10 mouse cellular contexts compared by ENCODE assay signal in genomic region chr3:108134701-108135100, GRCm38 (mm10). TPM values are rescaled to one million over a fixed set of nuclear protein-coding genes. Genes with fewer than 3 reads are reported as not detected.
DNase-seq lines count a peak whose midpoint lies in the region; ATAC-seq lines count a peak whose summit lies in the region.
"Had no signal": no experiment of that assay in that cellular context is flagged by ENCODE, and none has a peak within 500 bp of the region (broad histone marks: within the 10 kb centered on the region; RNA-seq: fewer than 3 reads in every experiment).

No protein-coding gene starts in this region.

- H3K27me3 ChIP-seq in forebrain, embryonic 13.5 days = no peaks in the 10 kb centered on the region
- H3K27me3 ChIP-seq in forebrain, embryonic 11.5 days (ENCODE audit: control insufficient read depth, insufficient read depth, low read length) = no peaks in the 10 kb centered on the region
- H3K27me3 ChIP-seq in midbrain, embryonic 12.5 days = no peaks in the 10 kb centered on the region
- no peaks in the 10 kb centered on the region for H3K27me3 ChIP-seq in kidney, embryonic 15.5 days

- no peaks in the 10 kb centered on the region for H3K9me3 ChIP-seq in forebrain, embryonic 13.5 days (replicated peaks)
- H3K9me3 ChIP-seq in forebrain, embryonic 11.5 days (ENCODE audit: control insufficient read depth, low read length) = no peaks in the 10 kb centered on the region
- 0 out of 2 replicates have a peak, but pooled peaks cover 2% of the 10 kb centered on the region for H3K9me3 ChIP-seq in midbrain, embryonic 12.5 days
- H3K9me3 ChIP-seq in kidney, embryonic 15.5 days (replicated peaks) = no peaks in the 10 kb centered on the region

- no peak overlapping the region for H3K4me3 ChIP-seq in forebrain, embryonic 13.5 days
- no peak overlapping the region for H3K4me3 ChIP-seq in forebrain, embryonic 11.5 days (ENCODE audit: low read depth, low read length)
- H3K4me3 ChIP-seq in midbrain, embryonic 12.5 days = no peak overlapping the region
- H3K4me3 ChIP-seq in kidney, embryonic 15.5 days (replicated peaks) = no peak overlapping the region

- peaks cover 6% of the 10 kb centered on the region; the same call in 1 of the 2 replicates for H3K4me1 ChIP-seq in forebrain, embryonic 13.5 days
- H3K4me1 ChIP-seq in forebrain, embryonic 11.5 days (replicated peaks; ENCODE audit: control insufficient read depth, insufficient read depth, low read length) = no peaks in the 10 kb centered on the region
- H3K4me1 ChIP-seq in midbrain, embryonic 12.5 days = peaks cover 4% of the 10 kb centered on the region; the same call in 1 of the 2 replicates
- peaks cover 19% of the 10 kb centered on the region for H3K4me1 ChIP-seq in kidney, embryonic 15.5 days

- H3K9ac ChIP-seq in forebrain, embryonic 13.5 days = no peak overlapping the region
- H3K9ac ChIP-seq in forebrain, embryonic 11.5 days (ENCODE audit: low read length) = no peak overlapping the region
- no peak overlapping the region for H3K9ac ChIP-seq in midbrain, embryonic 12.5 days (replicated peaks)
- H3K9ac ChIP-seq in kidney, embryonic 15.5 days = no peak overlapping the region

- no peak overlapping the region for H3K4me2 ChIP-seq in forebrain, embryonic 13.5 days
- no peak overlapping the region for H3K4me2 ChIP-seq in forebrain, embryonic 11.5 days (ENCODE audit: low read depth, low read length, severe bottlenecking)
- no peak overlapping the region for H3K4me2 ChIP-seq in midbrain, embryonic 12.5 days (replicated peaks)
- H3K4me2 ChIP-seq in kidney, embryonic 15.5 days = no peak overlapping the region

- 84% methylated on average over 11 of the region's 11 CpGs for WGBS in forebrain, embryonic 13.5 days
- 87% methylated on average over 11 of the region's 11 CpGs for WGBS in forebrain, embryonic 11.5 days
- WGBS in midbrain, embryonic 12.5 days = 62% methylated on average over 11 of the region's 11 CpGs
- 82% methylated on average over 11 of the region's 11 CpGs for WGBS in kidney, embryonic 15.5 days

- ATAC-seq in forebrain, embryonic 13.5 days = 0 out of 2 replicates have a peak, but pooled peaks have one; percentile 33
- ATAC-seq in forebrain, embryonic 11.5 days (replicated peaks; ENCODE audit: low FRiP score) = no peak
- ATAC-seq in frontal cortex, adult (ENCODE audit: low TSS enrichment) = peak; percentile 97
- ATAC-seq in midbrain, embryonic 12.5 days (ENCODE audit: low FRiP score, low read depth) = no peak
- ATAC-seq in kidney, embryonic 15.5 days (replicated peaks; ENCODE audit: low FRiP score) = no peak

- no peak for DNase-seq in forebrain, embryonic 11.5 days (ENCODE audit: low spot score)
- DNase-seq in 416B (ENCODE audit: low read depth) = peak; percentile 76
- DNase-seq in spleen, adult 18-20 months = no peak
- no peak for DNase-seq in MN1 (ENCODE audit: low spot score)
- DNase-seq: kidney, postnatal 14 days; lung, postnatal 36 days had no signal

- peaks cover 4% of the 10 kb centered on the region; the same call in 1 of the 2 replicates for H3K36me3 ChIP-seq in forebrain, embryonic 13.5 days (ENCODE audit: poor library complexity, severe bottlenecking)
- no peaks in the 10 kb centered on the region; the same call in 1 of the 2 replicates for H3K36me3 ChIP-seq in forebrain, embryonic 11.5 days (ENCODE audit: control insufficient read depth, insufficient read depth, low read length)
- H3K36me3 ChIP-seq in midbrain, embryonic 12.5 days = peaks cover 4% of the 10 kb centered on the region; the same call in 1 of the 2 replicates
- H3K36me3 ChIP-seq in kidney, embryonic 15.5 days = 0 out of 2 replicates have a peak, but pooled peaks cover 10% of the 10 kb centered on the region

- no peak overlapping the region for H3K27ac ChIP-seq in forebrain, embryonic 13.5 days
- no peak overlapping the region for H3K27ac ChIP-seq in forebrain, embryonic 11.5 days (ENCODE audit: low read depth, low read length)
- H3K27ac ChIP-seq in midbrain, embryonic 12.5 days (replicated peaks) = 0 out of 2 replicates have a peak overlapping the region, but pooled peaks have one; percentile 39
- no peak overlapping the region for H3K27ac ChIP-seq in kidney, embryonic 15.5 days

RNA-seq across cellular contexts. Expression of gene Gnai3, which starts 11.2 kb away (rescaled TPM):
- 173 and 180 TPM in 2 replicates for polyA plus RNA-seq in forebrain, embryonic 13.5 days (2015; fragmentation: Nextera tagmentation; extraction: Ambion mirVana)
- 210 and 213 TPM in 2 replicates for polyA plus RNA-seq in forebrain, embryonic 11.5 days (2014; fragmentation: Nextera tagmentation; extraction: Ambion mirVana)
- polyA plus RNA-seq in midbrain, embryonic 12.5 days (2016; fragmentation: Nextera tagmentation; extraction: Ambion mirVana) = 189 and 199 TPM in 2 replicates
- 176 TPM in 2 replicates for polyA plus RNA-seq in kidney, embryonic 15.5 days (2015; fragmentation: Nextera tagmentation; extraction: Ambion mirVana)

RNA-seq across cellular contexts. Expression of gene Gpr61, which starts 20.0 kb away (rescaled TPM):
- polyA plus RNA-seq in forebrain, embryonic 13.5 days (2015; fragmentation: Nextera tagmentation; extraction: Ambion mirVana) = 0.98 and 1.0 TPM in 2 replicates
- 0.25 and 0.32 TPM in 2 replicates for polyA plus RNA-seq in forebrain, embryonic 11.5 days (2014; fragmentation: Nextera tagmentation; extraction: Ambion mirVana)
- polyA plus RNA-seq in midbrain, embryonic 12.5 days (2016; fragmentation: Nextera tagmentation; extraction: Ambion mirVana) = 0.80 and 1.0 TPM in 2 replicates
- 0.05 and 0.08 TPM in 2 replicates for polyA plus RNA-seq in kidney, embryonic 15.5 days (2015; fragmentation: Nextera tagmentation; extraction: Ambion mirVana)

RNA-seq across cellular contexts. Expression of gene Gnat2, which starts 42.1 kb away (rescaled TPM):
- 0.44 and 0.57 TPM in 2 replicates for polyA plus RNA-seq in forebrain, embryonic 13.5 days (2015; fragmentation: Nextera tagmentation; extraction: Ambion mirVana)
- 0.33 and 0.99 TPM in 2 replicates for polyA plus RNA-seq in forebrain, embryonic 11.5 days (2014; fragmentation: Nextera tagmentation; extraction: Ambion mirVana)
- 0.41 and 0.50 TPM in 2 replicates for polyA plus RNA-seq in midbrain, embryonic 12.5 days (2016; fragmentation: Nextera tagmentation; extraction: Ambion mirVana)
- polyA plus RNA-seq in kidney, embryonic 15.5 days (2015; fragmentation: Nextera tagmentation; extraction: Ambion mirVana) = 0.68 and 1.9 TPM in 2 replicates

RNA-seq across cellular contexts. Expression of gene Ampd2, which starts 48.2 kb away (rescaled TPM):
- 38.6 and 45.3 TPM in 2 replicates for polyA plus RNA-seq in forebrain, embryonic 13.5 days (2015; fragmentation: Nextera tagmentation; extraction: Ambion mirVana)
- polyA plus RNA-seq in forebrain, embryonic 11.5 days (2014; fragmentation: Nextera tagmentation; extraction: Ambion mirVana) = 45.1 and 45.7 TPM in 2 replicates
- polyA plus RNA-seq in midbrain, embryonic 12.5 days (2016; fragmentation: Nextera tagmentation; extraction: Ambion mirVana) = 50.7 and 51.5 TPM in 2 replicates
- 59.3 and 66.2 TPM in 2 replicates for polyA plus RNA-seq in kidney, embryonic 15.5 days (2015; fragmentation: Nextera tagmentation; extraction: Ambion mirVana)

RNA-seq across cellular contexts. Expression of gene Amigo1, which starts 51.4 kb away (rescaled TPM):
- polyA plus RNA-seq in forebrain, embryonic 13.5 days (2015; fragmentation: Nextera tagmentation; extraction: Ambion mirVana) = 6.4 and 8.1 TPM in 2 replicates
- 4.2 and 5.2 TPM in 2 replicates for polyA plus RNA-seq in forebrain, embryonic 11.5 days (2014; fragmentation: Nextera tagmentation; extraction: Ambion mirVana)
- polyA plus RNA-seq in midbrain, embryonic 12.5 days (2016; fragmentation: Nextera tagmentation; extraction: Ambion mirVana) = 7.5 and 9.3 TPM in 2 replicates
- polyA plus RNA-seq in kidney, embryonic 15.5 days (2015; fragmentation: Nextera tagmentation; extraction: Ambion mirVana) = 4.6 and 6.3 TPM in 2 replicates

Comparison
In these comparisons a context has a peak if more than half of its experiments do, and no peak if none do; other contexts are left out.
1. ATAC-seq: peak in forebrain, embryonic 13.5 days (single experiment) and frontal cortex, adult (single experiment); none in forebrain, embryonic 11.5 days (single experiment), midbrain, embryonic 12.5 days (single experiment) and kidney, embryonic 15.5 days (single experiment).